Mouse (Mus musculus): ENCODE data around the gene Faf2. TPM values are rescaled to one million over a fixed set of nuclear protein-coding genes. Genes with fewer than 3 reads are reported as not detected.

Gene Faf2
- total and polyA plus RNA-seq, 3 experiments: 31.4 to 39.3 TPM; not detected in 1

DNA sequence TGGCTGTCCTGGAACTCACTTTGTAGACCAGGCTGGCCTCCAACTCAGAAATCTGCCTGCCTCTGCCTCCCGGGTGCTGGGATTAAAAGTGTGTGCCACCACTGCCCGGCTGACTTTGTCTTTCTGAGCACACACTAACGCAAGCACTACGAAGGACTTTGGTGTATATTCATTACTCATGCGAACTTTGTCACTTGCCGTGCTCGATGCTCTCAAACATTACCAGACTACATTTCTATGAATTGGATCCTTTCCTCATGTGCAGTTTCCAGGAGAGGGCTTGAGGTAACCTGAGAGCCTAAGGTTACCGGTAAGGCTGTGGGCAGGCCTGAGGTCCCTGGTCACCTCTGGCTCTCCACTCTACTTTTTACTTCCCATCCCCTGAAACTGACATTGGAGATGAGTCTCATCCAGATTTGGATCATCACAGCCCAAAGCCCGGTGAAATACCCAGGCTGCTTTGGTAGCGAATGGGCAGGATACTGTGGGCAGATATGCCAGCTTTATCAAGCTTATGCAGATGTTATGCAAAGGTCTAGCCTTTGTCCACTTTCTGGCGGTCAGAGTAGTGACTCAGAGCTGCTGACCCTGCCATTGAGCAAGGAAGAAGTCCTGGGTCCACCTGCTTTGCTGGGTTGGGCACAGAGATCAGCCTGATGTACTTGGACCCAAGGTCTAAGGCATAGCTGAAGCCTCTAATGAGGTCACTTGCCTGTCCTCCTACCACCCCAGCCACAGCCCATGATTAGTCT is 74.1 kb downstream of the Faf2 start:
- peaks cover 2 to 25% of the 10 kb centered on the region in 2 experiments for H3K4me1 ChIP-seq (ENCODE audit: control insufficient read depth in 1 of 2, insufficient read depth in 2 of 2, low read length in 2 of 2)
- no peak for DNase-seq (ENCODE audit: low read depth, low spot score)
- peaks cover 0 to 14% of the 10 kb centered on the region in 2 experiments; a peak in 2 of 4 replicates for H3K36me3 ChIP-seq (ENCODE audit: control insufficient read depth in 1 of 2, insufficient read depth in 2 of 2, low read length in 2 of 2)
- TF ChIP-seq MEF2A (IDR thresholded peaks at IDR 0.05; ENCODE audit: extremely low read depth, insufficient replicate concordance, low read depth, low read length, poor library complexity, severe bottlenecking) (no peak), CHD1 (IDR thresholded peaks at IDR 0.05; ENCODE audit: low read depth, low read length) (no peak), GATA1 (IDR thresholded peaks at IDR 0.05; ENCODE audit: low read depth, low read length) (no peak), JUND (IDR thresholded peaks at IDR 0.05; ENCODE audit: low read depth, low read length) (no peak), TAL1 (IDR thresholded peaks at IDR 0.05; ENCODE audit: low read length) (no peak), CTCF (IDR thresholded peaks at IDR 0.05 in 2 of 3, conservative IDR thresholded peaks at IDR 0.05 in 1 of 3; ENCODE audit: control insufficient read depth in 1 of 3, insufficient read depth in 1 of 3, low read depth in 2 of 3, low read length in 3 of 3, poor library complexity in 1 of 3, severe bottlenecking in 1 of 3) (no peak), NRF1 (IDR thresholded peaks at IDR 0.05; ENCODE audit: insufficient read depth, low read depth, low read length, poor library complexity, severe bottlenecking) (no peak), EP300 (IDR thresholded peaks at IDR 0.05; ENCODE audit: low read depth in 1 of 2, low read length in 2 of 2) (no peak), USF1 (IDR thresholded peaks at IDR 0.05; ENCODE audit: low read depth, low read length) (no peak), NELFE (IDR thresholded peaks at IDR 0.05; ENCODE audit: low read depth, low read length) (no peak), CHD2 (IDR thresholded peaks at IDR 0.05; ENCODE audit: low read length) (no peak), BHLHE40 (IDR thresholded peaks at IDR 0.05; ENCODE audit: borderline replicate concordance, low read depth, low read length) (no peak), SIN3A (IDR thresholded peaks at IDR 0.05; ENCODE audit: low read length) (no peak)
- peaks cover 26% of the 10 kb centered on the region for H3K79me2 ChIP-seq (ENCODE audit: control insufficient read depth, insufficient read depth, low read length, poor library complexity)
- no peaks in the 10 kb centered on the region; a peak in 1 of 4 replicates for H3K27me3 ChIP-seq (ENCODE audit: control insufficient read depth in 1 of 2, insufficient read depth in 2 of 2, low read length in 2 of 2)
- no peak overlapping the region for H3K27ac ChIP-seq (ENCODE audit: control insufficient read depth, low read depth, low read length)
- H3K9ac ChIP-seq (ENCODE audit: control insufficient read depth, low read depth, low read length, poor library complexity, severe bottlenecking): no peak overlapping the region
- no peak overlapping the region for H3K4me3 ChIP-seq (ENCODE audit: control insufficient read depth in 1 of 2, insufficient read depth in 1 of 2, low read depth in 2 of 2, low read length in 2 of 2)
- no peaks in the 10 kb centered on the region for H3K9me3 ChIP-seq (replicated peaks; ENCODE audit: insufficient read depth, low read length)

DNA sequence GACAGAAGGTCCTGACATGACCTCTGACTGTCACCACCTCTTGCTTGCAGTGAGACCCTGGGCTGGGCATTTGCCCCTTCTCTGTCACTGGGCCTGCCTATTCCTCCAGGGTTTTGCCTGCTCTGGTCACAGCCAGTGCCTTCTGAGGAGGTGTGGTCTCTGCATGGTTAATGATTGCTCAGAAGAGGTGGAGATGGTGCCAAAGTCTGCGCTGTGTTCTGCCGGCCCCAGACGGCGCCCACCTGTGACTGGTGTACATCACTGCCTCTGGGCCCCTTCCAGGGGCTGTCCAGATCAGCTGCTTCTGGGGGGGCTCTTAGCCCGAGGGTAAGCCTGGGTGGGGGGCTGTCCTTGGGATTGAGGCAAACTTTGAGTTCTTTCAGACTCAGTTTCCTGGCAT is 79.7 kb downstream of the Faf2 start, which contains the start of gene Cdhr2:
Gene Cdhr2, plus strand, starts transcription at position 219 of the 400 bp plus-strand sequence.
- Histone ChIP-seq H3K79me2 (ENCODE audit: control insufficient read depth, insufficient read depth, low read length, poor library complexity) (no peaks in the 10 kb centered on the region), H3K9me3 (replicated peaks; ENCODE audit: insufficient read depth, low read length) (no peaks in the 10 kb centered on the region), H3K27ac (ENCODE audit: control insufficient read depth, low read depth, low read length) (no peak within 1 kb of the TSS), H3K36me3 (ENCODE audit: control insufficient read depth in 1 of 2, insufficient read depth in 2 of 2, low read length in 2 of 2) (no peaks in the 10 kb centered on the region), H3K27me3 (ENCODE audit: control insufficient read depth in 1 of 2, insufficient read depth in 2 of 2, low read length in 2 of 2) (no peaks in the 10 kb centered on the region; a peak in 2 of 4 replicates), H3K4me3 (ENCODE audit: control insufficient read depth in 1 of 2, insufficient read depth in 1 of 2, low read depth in 2 of 2, low read length in 2 of 2) (no peak within 1 kb of the TSS), H3K4me1 (ENCODE audit: control insufficient read depth in 1 of 2, insufficient read depth in 2 of 2, low read length in 2 of 2) (no peaks in the 10 kb centered on the region), H3K9ac (ENCODE audit: control insufficient read depth, low read depth, low read length, poor library complexity, severe bottlenecking) (no peak within 1 kb of the TSS)
- TF ChIP-seq HCFC1 (IDR thresholded peaks at IDR 0.05; ENCODE audit: low read depth, low read length) (no peak), ZC3H11A (IDR thresholded peaks at IDR 0.05; ENCODE audit: low read depth, low read length) (no peak)
- no peak for DNase-seq (ENCODE audit: low read depth, low spot score)
